Mouse (Mus musculus) cortical plate, adult 2 months (tissue): ENCODE measurements around the gene Iqce.
"Not testable (repeated sequence)": the region's sequence is repeated elsewhere in the genome, so short reads cannot be mapped to it uniquely, and the experiment has no call there.

Experiments
- CTCF ChIP-seq: fragments of 200-500 bp; IDR thresholded peaks from 2 replicates; pipeline ENCODE4 v1.5.1; 2011; ENCODE audit warnings: mild to moderate bottlenecking, control low read depth, low read length; ENCODE audit not compliant: insufficient read depth; ENCODE audit errors: extremely low read depth
- POLR2A ChIP-seq: fragments of 200-500 bp; IDR thresholded peaks from 2 replicates; pipeline ENCODE4 v1.6.1; 2011; ENCODE audit warnings: mild to moderate bottlenecking, low read length, control low read depth; ENCODE audit not compliant: insufficient read depth; ENCODE audit errors: extremely low read depth

DNA sequence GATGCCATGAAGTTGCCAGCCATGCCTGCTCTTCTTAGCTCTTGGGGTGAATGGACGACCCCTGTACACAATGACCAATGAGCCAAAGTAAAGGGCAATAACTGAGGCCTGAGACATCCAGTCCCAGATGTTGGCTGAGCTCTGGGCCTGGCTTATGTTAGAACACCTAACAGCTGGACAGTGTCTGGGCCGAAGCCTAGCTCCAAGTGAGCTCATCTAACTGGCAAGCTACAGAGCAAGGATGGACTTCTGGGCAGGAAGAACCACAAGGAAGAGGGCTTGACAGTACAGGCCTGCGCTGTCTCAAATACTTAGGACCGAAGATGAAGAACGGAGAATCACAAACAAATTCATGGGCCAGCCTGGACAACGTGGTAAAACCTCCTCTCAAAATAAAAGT, 29.6 kb downstream of the Iqce start:
- not testable (repeated sequence) for TF ChIP-seq CTCF, POLR2A
